Mouse (Mus musculus): Measurements from ENCODE around the gene Dnase1l3.

Gene Dnase1l3

DNA sequence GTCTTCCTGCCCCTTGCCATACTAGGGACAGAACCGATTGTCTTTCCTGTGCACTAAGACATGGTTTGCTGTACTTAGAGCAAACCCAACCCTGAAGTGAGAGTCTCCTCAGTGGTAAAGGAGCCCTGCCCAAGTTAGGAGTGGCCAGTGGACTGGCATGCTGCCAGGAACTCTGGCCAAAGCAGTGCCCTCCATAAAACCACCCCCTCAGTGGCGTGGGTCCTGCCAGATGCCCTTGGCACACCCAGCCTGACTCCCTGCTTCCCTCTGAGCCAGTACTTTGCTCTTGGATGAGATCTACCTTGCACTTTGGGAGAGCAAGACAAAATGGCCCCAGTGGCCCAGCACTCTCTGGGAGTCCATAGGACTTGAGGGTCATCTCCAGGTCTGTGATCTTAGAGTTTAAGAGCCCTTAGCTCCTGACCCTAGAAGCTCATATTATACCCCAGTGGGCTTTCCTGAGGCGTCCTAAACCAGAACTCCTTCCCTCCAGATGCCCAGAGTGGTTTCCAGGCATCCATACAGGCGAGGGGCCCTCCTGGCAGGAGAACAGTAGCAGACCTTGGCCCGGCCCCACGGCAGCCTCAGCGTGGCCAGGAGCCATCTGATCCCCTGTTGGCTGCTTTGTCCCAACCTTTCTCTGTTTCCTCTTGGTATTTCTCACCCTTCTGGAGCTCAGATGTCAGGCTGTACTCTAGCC, 51.1 kb downstream of the Dnase1l3 start:
- in situ Hi-C loops (cut with MboI; ENCODE audit: low sequenced_read_pairs): no loop called here

DNA sequence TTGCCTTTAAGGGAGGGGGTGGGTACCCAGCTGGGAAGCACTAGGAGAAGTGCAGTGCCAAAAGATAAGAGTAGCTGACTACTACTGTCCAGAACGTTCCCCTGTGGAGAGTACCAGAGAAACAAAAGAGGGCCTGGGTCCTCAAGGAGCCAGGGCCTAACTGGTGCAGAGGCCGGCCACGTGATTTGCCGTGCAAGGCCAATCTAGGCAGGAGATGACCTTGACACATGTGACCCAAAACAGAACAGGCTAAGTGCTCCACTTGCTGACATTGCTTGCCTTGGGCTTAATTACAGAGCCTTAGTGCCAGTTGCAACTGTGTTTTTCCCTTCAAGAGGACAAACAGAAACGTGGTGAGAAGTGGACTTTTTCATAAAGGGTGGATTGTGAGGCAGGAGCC, 53.0 kb downstream of the Dnase1l3 start:
- in situ Hi-C loops (cut with MboI; ENCODE audit: low sequenced_read_pairs): no loop called here

DNA sequence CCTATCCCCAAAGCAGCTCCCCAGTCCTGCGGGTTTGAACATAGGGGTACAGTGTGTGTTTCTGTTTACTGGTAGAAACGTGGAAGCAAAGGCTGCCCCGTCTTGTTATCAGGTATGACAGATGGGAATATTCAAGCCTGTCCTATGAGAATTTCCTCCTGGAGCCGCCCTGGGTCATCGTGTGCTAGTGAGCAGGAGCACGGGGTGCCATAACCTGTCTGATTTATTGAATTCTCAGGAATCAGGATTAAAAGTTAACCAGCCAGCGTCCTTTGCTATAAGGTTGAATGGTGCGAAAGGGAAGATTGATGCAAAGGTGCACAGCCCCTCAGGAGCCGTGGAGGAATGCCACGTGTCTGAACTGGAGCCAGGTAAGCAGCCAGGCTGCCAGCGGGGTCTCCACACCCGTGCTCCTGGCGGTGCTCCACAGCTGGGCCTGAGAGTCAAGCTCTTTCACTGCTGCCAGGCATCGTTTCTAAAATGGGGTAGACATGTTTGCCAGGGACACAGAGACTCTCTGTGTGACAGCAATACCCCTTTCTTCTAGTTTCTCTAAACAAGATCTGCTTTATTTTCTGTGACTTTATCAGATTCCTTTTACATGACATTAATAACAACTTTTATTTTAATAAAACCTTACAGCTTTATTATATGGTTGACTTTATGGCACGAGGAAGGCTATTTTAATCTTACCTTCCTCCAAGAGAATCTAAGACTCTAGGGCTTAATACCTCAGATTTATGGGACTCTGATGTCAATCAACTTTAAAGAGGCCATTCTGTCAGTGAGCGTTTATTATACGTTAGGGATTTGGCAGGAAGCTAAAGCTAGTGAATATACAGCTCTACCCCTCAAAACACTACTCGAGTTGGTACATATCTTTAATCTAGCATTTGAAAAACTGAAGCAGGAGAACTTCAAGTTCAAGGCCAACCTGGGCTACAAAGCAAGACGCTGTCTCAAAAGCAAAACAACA, 55.3 kb downstream of the Dnase1l3 start:
- in situ Hi-C loops (cut with MboI; ENCODE audit: low sequenced_read_pairs): no loop called here

GRCm38 (mm10) chr14:7937052-7937630, 57.2 kb downstream of the Dnase1l3 start:
- in situ Hi-C loops (cut with MboI; ENCODE audit: low sequenced_read_pairs): no loop called here

DNA sequence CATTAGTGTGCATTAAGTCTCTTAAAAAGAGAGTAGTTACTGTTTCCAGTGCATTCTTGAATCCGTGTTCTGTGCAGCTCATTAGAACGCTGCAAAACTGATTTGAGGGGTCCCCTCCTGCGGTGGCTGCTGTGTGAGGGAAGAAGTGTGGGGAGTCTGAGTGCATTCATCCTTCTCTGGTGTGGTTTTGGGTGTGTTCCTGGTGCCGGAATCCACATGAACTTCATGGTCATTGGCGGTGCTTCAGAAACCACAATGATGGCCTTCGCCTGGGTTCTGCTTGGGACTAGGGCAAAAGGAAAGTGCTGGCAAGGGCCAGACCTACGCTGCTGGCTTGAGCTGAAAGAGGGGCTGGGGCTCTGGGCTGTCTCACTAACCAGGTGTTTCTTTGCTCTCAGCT, 60.2 kb downstream of the Dnase1l3 start:
- in situ Hi-C loops (cut with MboI; ENCODE audit: low sequenced_read_pairs): no loop called here

GRCm38 (mm10) chr14:7932151-7932550, 62.2 kb downstream of the Dnase1l3 start:
- in situ Hi-C loops (cut with MboI; ENCODE audit: low sequenced_read_pairs): no loop called here

- in situ Hi-C loops (cut with MboI; ENCODE audit: low sequenced_read_pairs): loop anchor here (10.0 kb wide), 1 partner anchor 114 kb away; the partner anchor contains the start of gene Flnb
These were observed 65.3 kb downstream of the Dnase1l3 start for GRCm38 (mm10) chr14:7929029-7929428.

- in situ Hi-C loops (cut with MboI; ENCODE audit: low sequenced_read_pairs): loop anchor here (10.0 kb wide), 1 partner anchor 114 kb away; the partner anchor contains the start of gene Flnb
These were observed 66.0 kb downstream of the Dnase1l3 start for GRCm38 (mm10) chr14:7928362-7928761.

DNA sequence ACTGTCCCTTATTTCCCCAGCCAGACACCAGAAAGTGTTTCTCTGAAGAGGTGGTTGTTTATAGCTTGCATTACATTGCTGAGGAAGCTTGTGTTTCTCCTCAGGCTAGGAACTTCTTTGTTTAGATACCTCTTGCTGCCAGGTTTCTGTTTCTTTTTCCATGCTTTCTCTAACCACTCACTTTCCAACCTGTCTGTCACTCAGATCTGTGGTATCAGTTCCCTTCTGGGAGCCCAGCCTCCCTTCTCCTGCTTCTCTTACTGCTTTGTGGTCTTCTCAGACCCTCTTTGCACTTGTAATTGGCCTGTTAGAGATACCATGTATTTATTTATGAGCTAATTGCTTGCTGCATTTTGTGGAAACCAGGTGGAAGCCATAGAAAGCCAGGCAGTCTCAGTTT, 70.7 kb downstream of the Dnase1l3 start:
- in situ Hi-C loops (cut with MboI; ENCODE audit: low sequenced_read_pairs): loop anchor here (10.0 kb wide), 1 partner anchor 109 kb away; the partner anchor contains the start of gene Flnb

DNA sequence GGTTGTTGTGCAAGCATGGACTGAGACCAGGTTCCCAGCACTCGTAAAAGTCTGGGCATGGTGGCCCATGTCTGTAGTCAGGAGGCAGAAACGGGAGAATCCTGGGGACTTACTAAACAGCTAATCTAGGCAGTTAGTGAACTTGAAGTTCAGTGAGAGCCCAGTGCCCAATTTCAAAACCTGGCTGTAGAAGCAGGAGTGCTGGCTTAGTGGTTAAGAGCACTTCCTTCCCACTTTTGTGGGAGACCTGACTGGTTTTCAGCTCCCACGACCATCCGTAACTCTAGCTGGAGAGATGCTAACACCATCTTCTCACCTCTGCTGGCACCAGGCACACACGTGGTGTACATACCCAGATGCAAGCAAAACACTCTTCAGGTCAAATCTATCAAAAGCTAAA, 72.9 kb downstream of the Dnase1l3 start:
- in situ Hi-C loops (cut with MboI; ENCODE audit: low sequenced_read_pairs): loop anchor here (10.0 kb wide), 1 partner anchor 107 kb away; the partner anchor contains the start of gene Flnb

GRCm38 (mm10) chr14:7919921-7920320, 74.5 kb downstream of the Dnase1l3 start:
- in situ Hi-C loops (cut with MboI; ENCODE audit: low sequenced_read_pairs): loop anchor here (10.0 kb wide), 1 partner anchor 105 kb away; the partner anchor contains the start of gene Flnb

GRCm38 (mm10) chr14:7919309-7919708, 75.1 kb downstream of the Dnase1l3 start:
- in situ Hi-C loops (cut with MboI; ENCODE audit: low sequenced_read_pairs): no loop called here

DNA sequence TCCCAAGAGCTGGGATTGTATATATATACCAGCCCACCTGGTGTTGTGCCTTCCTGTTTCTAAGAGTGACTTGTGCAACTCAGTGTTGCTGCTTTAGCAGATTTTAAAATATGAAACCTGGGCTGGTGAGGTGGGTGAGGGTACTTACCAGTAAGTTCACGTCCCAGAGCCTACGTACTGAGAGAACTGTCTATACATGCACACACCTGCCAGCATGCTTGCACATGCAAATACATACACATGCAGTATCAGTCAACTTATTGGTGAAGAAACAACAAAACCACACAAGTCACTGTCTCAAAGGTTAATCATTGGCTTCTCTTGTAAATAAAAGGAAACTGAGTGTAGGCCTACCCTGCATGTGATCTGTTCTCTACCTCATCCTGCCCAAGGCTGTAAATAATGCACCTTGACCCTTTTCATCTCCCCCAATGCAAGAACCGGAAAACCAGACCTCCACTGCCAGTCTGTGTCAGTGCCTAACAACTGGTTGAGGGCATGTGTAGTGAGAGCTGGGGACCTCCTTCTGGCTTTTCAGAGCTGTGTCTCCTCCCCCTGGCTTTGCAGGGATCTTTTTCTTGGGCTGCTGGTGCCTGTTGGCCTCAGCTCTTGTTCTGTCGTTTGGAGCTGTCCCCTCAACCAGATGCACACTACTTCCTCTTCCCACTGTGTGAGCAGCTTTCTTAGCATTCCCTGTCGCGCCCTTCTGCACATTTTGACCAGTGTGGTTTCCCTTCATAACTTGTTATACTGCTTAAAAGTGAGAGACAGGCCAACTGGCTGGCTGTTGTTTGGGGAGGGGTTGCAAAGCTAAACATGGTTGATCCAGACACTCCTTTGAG, 76.0 kb downstream of the Dnase1l3 start:
- in situ Hi-C loops (cut with MboI; ENCODE audit: low sequenced_read_pairs): no loop called here

Data from CH12F3 (cell line).